Mouse (Mus musculus): ENCODE measurements at regions not wholly inside any gene's neighbourhood (a gene's known extent, or its start where the extent isn't known, plus 50 kb on each side); places are given as distances from the start of the nearest gene placed in this dataset.

DNA sequence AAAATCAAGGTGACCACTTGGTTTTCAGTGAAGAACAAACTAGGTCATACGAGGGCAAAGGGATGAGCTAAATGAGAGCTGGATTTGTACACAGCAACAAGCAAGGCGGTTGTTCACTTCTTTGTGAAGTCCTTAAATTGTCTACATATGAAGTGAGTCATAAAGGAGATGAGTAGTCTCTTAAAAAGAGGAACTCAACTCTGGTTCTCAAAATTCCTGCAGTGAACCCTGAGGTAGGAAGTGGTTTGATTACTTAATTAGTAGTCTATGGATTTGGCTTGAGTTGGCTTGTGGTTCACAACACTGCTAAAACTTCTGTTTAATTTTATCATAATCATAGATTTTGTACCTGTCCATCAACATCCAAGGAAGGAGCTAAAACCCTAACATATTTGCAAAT, 226.6 kb upstream of the B430305J03Rik start:
- DNase-seq (ENCODE audit: extremely low read depth, low read depth, low spot score) = peak; percentile 17
- WGBS = 70% methylated on average over 2 of the region's 2 CpGs
- Histone ChIP-seq H3K27ac (replicated peaks; ENCODE audit: insufficient read depth, low read depth, low read length) (no peak overlapping the region), H3K27me3 (ENCODE audit: control insufficient read depth, insufficient read depth, low read length) (no peaks in the 10 kb centered on the region), H3K36me3 (ENCODE audit: control insufficient read depth, insufficient read depth, low read length) (no peaks in the 10 kb centered on the region), H3K4me3 (ENCODE audit: insufficient read depth, low read depth, low read length) (no peak overlapping the region), H3K9ac (ENCODE audit: low read depth, low read length) (no peak overlapping the region), H3K79me2 (ENCODE audit: control insufficient read depth, insufficient read depth, low read length) (no peaks in the 10 kb centered on the region), H3K4me1 (ENCODE audit: control insufficient read depth, insufficient read depth, low read length) (no peaks in the 10 kb centered on the region)
- no peak for TF ChIP-seq POLR2A (IDR thresholded peaks at IDR 0.05; ENCODE audit: extremely low read depth, insufficient read depth, low read length)
- no peak for TF ChIP-seq CTCF (IDR thresholded peaks at IDR 0.05; ENCODE audit: low read depth, low read length)

DNA sequence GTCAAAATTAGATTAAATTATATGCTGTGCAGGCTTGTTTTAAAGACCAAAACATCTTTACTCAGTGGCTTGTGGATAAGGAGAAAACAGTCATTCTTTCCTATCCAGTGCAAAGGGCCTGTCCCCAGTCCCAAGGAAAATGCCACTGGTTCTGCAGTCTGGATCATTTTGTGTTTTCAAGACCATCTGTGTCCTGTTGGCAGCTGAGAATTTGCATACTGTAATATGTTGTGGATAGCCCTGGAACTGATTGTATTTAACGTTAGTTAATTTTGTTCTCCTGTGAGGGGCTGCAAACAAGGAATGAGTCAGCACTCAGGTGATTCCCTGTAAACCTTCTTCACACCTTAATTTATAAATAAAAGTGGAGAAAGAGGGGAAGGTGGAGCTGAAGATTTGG, 217.9 kb upstream of the B430305J03Rik start:
- no peaks in the 10 kb centered on the region for H3K79me2 ChIP-seq (ENCODE audit: control insufficient read depth, insufficient read depth, low read length)
- no peak for DNase-seq (ENCODE audit: extremely low read depth, low read depth, low spot score)
- no peaks in the 10 kb centered on the region for H3K36me3 ChIP-seq (ENCODE audit: control insufficient read depth, insufficient read depth, low read length)
- no peak overlapping the region for H3K27ac ChIP-seq (replicated peaks; ENCODE audit: insufficient read depth, low read depth, low read length)
- TF ChIP-seq CTCF (IDR thresholded peaks at IDR 0.05; ENCODE audit: low read depth, low read length) = no peak
- TF ChIP-seq POLR2A (IDR thresholded peaks at IDR 0.05; ENCODE audit: extremely low read depth, insufficient read depth, low read length) = no peak
- WGBS = 79% methylated on average over 1 of the region's 1 CpGs
- H3K4me3 ChIP-seq (ENCODE audit: insufficient read depth, low read depth, low read length) = no peak overlapping the region
- H3K27me3 ChIP-seq (ENCODE audit: control insufficient read depth, insufficient read depth, low read length) = no peaks in the 10 kb centered on the region
- no peak overlapping the region for H3K9ac ChIP-seq (ENCODE audit: low read depth, low read length)
- H3K4me1 ChIP-seq (ENCODE audit: control insufficient read depth, insufficient read depth, low read length) = no peaks in the 10 kb centered on the region

DNA sequence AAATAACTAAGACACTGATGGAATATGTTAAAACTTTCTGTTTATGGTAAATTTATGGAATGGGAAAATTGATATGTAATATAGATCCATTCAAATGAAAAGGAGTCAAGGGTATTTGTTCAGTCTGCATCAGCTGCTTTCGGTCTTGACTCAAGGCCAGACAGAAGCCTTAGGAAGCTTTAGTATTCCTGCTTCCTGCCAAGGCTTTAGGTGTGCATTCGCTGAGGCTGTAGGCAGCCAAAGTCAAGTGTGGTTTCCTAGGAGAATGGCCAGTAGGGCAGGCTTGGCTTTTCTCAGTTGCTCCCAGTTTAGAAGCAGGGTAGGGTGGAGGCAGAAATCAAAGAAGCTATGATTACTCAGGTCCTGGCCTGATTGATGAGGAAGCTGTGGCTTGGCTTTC, 217.2 kb upstream of the B430305J03Rik start:
- Histone ChIP-seq H3K36me3 (ENCODE audit: control insufficient read depth, insufficient read depth, low read length) (no peaks in the 10 kb centered on the region), H3K4me3 (ENCODE audit: insufficient read depth, low read depth, low read length) (no peak overlapping the region), H3K27ac (replicated peaks; ENCODE audit: insufficient read depth, low read depth, low read length) (no peak overlapping the region), H3K9ac (ENCODE audit: low read depth, low read length) (no peak overlapping the region), H3K79me2 (ENCODE audit: control insufficient read depth, insufficient read depth, low read length) (no peaks in the 10 kb centered on the region), H3K4me1 (ENCODE audit: control insufficient read depth, insufficient read depth, low read length) (no peaks in the 10 kb centered on the region), H3K27me3 (ENCODE audit: control insufficient read depth, insufficient read depth, low read length) (no peaks in the 10 kb centered on the region)
- TF ChIP-seq POLR2A (IDR thresholded peaks at IDR 0.05; ENCODE audit: extremely low read depth, insufficient read depth, low read length) (no peak), CTCF (IDR thresholded peaks at IDR 0.05; ENCODE audit: low read depth, low read length) (no peak)
- WGBS = 82% methylated on average over 2 of the region's 2 CpGs
- no peak for DNase-seq (ENCODE audit: extremely low read depth, low read depth, low spot score)

DNA sequence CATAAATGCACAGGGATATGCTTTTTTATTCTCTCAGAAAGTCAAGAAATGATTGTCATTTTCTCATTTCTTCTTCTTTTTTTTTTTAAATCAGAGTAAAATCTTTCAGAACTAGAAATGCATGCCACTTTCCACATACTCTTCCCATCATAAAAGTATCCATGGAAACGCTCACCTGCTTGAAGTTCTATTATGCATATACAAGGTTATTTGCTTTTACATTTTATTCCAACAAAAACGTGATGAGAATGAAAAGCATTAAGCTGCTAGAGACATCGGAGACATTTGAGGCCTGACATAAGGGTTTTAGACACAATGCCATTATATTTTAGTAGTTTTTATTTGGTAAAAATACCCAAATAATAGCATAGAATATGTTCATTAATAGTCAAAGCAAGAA, 214.5 kb upstream of the B430305J03Rik start:
- whole genome bisulfite sequencing = 77% methylated on average over 3 of the region's 3 CpGs

DNA sequence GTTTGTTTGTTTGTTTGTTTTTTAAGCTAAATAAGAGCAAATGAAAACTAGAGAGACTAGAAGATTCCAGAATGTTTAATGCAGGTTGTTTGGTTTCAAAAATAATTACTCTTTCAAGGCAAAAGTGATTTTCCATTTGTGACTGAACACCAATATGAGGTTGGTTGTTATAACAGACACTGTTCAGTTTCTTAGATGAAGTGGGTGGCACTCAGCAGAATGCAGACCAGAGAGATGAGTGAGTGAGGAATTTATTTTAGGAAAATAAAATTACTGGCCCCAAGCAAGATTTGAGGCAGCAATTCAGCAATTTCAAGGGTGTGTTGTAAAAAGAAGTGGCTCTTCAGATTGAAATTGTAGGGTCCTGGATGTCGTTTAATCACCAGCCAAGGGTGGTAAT, 171.4 kb upstream of the B430305J03Rik start:
- Histone ChIP-seq H3K27ac (replicated peaks; ENCODE audit: insufficient read depth, low read depth, low read length) (no peak overlapping the region), H3K4me3 (ENCODE audit: insufficient read depth, low read depth, low read length) (no peak overlapping the region), H3K9ac (ENCODE audit: low read depth, low read length) (no peak overlapping the region), H3K79me2 (ENCODE audit: control insufficient read depth, insufficient read depth, low read length) (no peaks in the 10 kb centered on the region), H3K27me3 (ENCODE audit: control insufficient read depth, insufficient read depth, low read length) (no peaks in the 10 kb centered on the region), H3K4me1 (ENCODE audit: control insufficient read depth, insufficient read depth, low read length) (no peaks in the 10 kb centered on the region), H3K36me3 (ENCODE audit: control insufficient read depth, insufficient read depth, low read length) (no peaks in the 10 kb centered on the region)
- TF ChIP-seq CTCF (IDR thresholded peaks at IDR 0.05; ENCODE audit: low read depth, low read length) (no peak), POLR2A (IDR thresholded peaks at IDR 0.05; ENCODE audit: extremely low read depth, insufficient read depth, low read length) (no peak)
- 48% methylated on average over 1 of the region's 1 CpGs for WGBS
- no peak for DNase-seq (ENCODE audit: extremely low read depth, low read depth, low spot score)

More for the DNA sequence above, 214.5 kb upstream of the B430305J03Rik start:
- Histone ChIP-seq H3K79me2 (ENCODE audit: control insufficient read depth, insufficient read depth, low read length) (no peaks in the 10 kb centered on the region), H3K27me3 (ENCODE audit: control insufficient read depth, insufficient read depth, low read length) (no peaks in the 10 kb centered on the region), H3K27ac (replicated peaks; ENCODE audit: insufficient read depth, low read depth, low read length) (no peak overlapping the region), H3K4me1 (ENCODE audit: control insufficient read depth, insufficient read depth, low read length) (no peaks in the 10 kb centered on the region), H3K4me3 (ENCODE audit: insufficient read depth, low read depth, low read length) (no peak overlapping the region), H3K36me3 (ENCODE audit: control insufficient read depth, insufficient read depth, low read length) (no peaks in the 10 kb centered on the region), H3K9ac (ENCODE audit: low read depth, low read length) (no peak overlapping the region)
- DNase-seq (ENCODE audit: extremely low read depth, low read depth, low spot score) = no peak
- TF ChIP-seq POLR2A (IDR thresholded peaks at IDR 0.05; ENCODE audit: extremely low read depth, insufficient read depth, low read length) (no peak), CTCF (IDR thresholded peaks at IDR 0.05; ENCODE audit: low read depth, low read length) (no peak)

DNA sequence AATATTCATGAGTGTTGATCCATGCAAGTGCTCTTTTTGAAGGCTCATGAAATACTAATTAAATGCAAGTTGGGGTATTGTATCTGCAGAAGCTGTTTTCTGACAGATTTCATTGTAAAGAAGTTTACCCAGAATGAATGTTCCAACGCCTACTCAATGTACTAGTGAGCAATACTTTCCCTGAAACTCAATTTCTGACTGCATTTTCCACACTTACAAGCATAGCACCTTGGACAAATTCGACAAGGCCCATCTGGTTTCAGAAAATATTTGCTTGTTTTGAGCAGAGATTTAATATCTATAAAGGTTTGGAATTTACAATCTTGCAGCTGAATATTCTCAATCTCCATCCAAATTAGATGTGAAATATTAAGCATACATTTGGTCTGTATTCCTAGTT, 170.0 kb upstream of the B430305J03Rik start:
- no peaks in the 10 kb centered on the region for H3K27me3 ChIP-seq (ENCODE audit: control insufficient read depth, insufficient read depth, low read length)
- 41% methylated on average over 2 of the region's 2 CpGs for WGBS
- no peaks in the 10 kb centered on the region for H3K4me1 ChIP-seq (ENCODE audit: control insufficient read depth, insufficient read depth, low read length)
- no peak overlapping the region for H3K4me3 ChIP-seq (ENCODE audit: insufficient read depth, low read depth, low read length)
- H3K36me3 ChIP-seq (ENCODE audit: control insufficient read depth, insufficient read depth, low read length) = no peaks in the 10 kb centered on the region
- TF ChIP-seq CTCF (IDR thresholded peaks at IDR 0.05; ENCODE audit: low read depth, low read length) (no peak), POLR2A (IDR thresholded peaks at IDR 0.05; ENCODE audit: extremely low read depth, insufficient read depth, low read length) (no peak)
- no peak overlapping the region for H3K27ac ChIP-seq (replicated peaks; ENCODE audit: insufficient read depth, low read depth, low read length)
- no peak for DNase-seq (ENCODE audit: extremely low read depth, low read depth, low spot score)
- no peak overlapping the region for H3K9ac ChIP-seq (ENCODE audit: low read depth, low read length)
- no peaks in the 10 kb centered on the region for H3K79me2 ChIP-seq (ENCODE audit: control insufficient read depth, insufficient read depth, low read length)
